Mouse (Mus musculus) CD4-positive, CD25-positive, alpha-beta regulatory T cell, adult 2 months (primary cell): ENCODE results near the gene Dock7.

Experiments used
- DNase-seq: peaks from one replicate; pipeline ENCODE4 v3.0.0-alpha.2; 2012; ENCODE audit warnings: low read depth, low spot score

Dock7 gene

DNA sequence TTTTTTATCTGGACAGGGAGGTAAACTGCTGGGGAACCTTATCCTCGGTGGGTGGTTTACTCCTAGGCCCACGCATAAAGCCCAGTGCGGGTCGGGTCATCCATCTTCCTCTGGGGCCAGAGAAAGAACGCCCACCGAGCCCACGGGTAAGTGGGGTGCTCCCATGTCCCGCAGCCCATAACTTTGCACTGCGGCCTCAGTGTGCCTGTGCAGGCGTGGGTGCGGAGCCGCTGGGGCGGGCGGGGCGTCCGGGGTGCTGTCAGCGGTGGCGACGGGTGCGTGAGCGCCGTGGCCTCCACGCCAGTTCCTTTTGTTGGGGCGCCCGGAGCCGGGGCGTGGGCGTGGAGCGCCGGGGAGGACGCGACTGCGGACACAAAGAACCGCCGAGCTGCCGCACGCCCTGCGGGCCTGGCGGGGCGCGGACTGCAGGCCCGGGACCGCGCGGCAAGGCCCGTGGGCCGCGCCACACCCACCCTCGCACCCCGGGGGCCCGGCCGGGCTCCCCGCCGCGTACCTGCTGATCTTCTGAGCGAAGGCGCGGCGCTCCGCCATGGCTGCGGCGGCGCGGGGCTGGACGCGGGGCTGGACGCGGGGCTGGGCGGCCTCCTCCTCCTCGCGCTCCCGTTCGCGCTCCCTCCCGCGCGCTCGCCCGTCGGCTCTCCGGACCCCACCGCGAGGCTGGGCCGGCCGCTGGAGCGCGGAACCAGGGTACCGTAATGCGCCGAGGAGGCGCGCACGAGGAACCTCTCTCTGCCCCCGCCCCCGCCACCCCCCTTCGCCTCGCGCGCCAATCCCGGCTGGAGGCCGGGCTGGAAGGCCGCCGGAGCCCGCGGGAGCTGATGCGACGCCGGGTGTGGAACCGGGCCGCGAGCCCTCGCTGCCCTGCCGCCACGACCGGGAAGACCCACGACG is at the start of gene Dock7:
TSS of gene Dock7 (minus strand) at position 705 of the 912 bp plus-strand sequence.
- peak; percentile 9 for DNase-seq

GRCm38 (mm10) chr4:99168869-99169268 is 48.2 kb upstream of the Dock7 start:
- DNase-seq: no peak

- DNase-seq: no peak
These were observed 42.8 kb upstream of the Dock7 start for GRCm38 (mm10) chr4:99163547-99163946.

GRCm38 (mm10) chr4:99163001-99163400 is 42.3 kb upstream of the Dock7 start:
- DNase-seq: no peak

GRCm38 (mm10) chr4:99161457-99161971 is 40.8 kb upstream of the Dock7 start:
- DNase-seq: no peak

- DNase-seq: no peak
These were observed 40.2 kb upstream of the Dock7 start for GRCm38 (mm10) chr4:99160899-99161298.

DNA sequence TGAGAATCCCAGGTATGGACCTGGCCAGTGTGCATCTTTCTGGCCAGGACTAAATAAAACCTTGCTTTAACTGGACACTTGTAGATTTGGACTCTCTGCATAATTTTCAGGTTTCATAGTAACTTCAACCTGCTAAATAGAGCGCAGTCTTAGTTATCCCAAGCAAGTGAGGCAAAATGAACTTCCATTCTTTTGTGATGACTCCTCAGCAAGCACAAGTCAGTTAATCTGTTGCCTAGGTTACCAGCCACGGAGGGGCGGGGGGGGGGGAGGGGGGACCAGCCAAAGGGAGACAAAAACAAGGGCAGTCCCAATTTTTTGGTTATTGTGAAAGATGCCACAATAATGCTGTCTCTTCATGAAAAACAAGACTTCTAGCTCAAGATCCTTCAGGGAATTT is 39.7 kb upstream of the Dock7 start:
- DNase-seq: no peak

GRCm38 (mm10) chr4:99158495-99158894 is 37.8 kb upstream of the Dock7 start:
- no peak for DNase-seq

DNA sequence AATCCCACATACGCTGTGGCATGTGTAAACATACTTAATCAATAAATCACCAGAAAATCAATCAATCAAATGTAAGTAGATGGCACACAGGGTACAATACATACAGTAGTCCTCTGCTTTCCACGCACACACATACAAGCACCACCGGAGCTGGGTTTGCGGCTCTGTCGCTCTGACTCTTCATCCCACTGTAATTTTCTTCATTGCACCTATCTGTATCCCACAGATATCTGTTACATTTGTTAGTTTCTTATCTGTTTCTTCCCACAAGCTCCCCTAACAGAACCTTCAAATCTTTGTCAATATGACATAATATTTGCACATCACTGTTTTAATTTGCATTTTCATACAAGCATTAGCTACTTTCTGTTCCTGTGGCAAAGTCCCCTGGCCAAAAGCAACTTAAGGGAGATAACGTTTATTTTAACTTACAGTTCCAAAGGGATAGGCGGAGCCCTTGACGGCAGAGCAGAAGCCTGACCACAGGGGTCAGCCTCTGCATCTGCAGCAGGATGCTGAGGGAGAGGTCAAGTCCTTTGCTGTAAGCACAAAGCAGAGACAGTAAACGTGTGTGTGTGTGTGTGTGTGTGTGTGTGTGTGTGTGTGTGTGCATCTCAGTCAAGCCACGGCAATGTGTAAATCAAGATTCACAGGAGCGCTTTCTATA is 36.1 kb upstream of the Dock7 start:
- no peak for DNase-seq

DNA sequence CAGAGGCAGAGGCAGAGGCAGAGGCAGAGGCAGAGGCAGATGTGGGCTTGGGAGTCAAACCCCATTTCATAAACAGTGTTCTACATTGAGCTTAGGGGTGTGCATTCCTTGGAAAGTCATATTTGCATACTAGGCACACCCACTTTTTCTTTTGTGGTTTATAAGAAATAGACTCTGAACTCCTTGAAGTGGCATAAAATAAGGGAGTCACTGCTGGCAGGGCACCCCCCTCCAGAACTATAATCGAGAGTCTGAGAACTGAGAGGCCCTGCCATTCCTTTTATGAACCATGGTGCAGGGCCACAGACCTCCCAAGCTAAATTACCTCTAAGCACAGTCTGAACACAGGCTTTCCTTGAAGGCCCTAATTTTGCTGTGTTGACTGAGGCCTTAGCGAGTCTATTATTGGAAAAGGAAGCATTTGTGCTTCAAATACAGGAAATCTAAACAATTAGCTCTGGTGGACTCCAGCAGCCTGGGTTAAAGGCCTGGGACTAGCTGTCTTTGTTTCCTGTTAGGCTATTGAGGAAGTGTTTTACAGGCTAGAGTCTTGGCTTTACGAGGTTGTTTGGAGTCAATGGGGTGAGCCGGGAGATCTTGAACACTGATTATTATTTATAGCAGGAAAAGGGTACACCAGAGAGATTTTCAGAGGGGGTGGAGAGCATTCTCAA is 31.3 kb upstream of the Dock7 start:
- DNase-seq: no peak

- no peak for DNase-seq
These were observed 30.7 kb upstream of the Dock7 start for GRCm38 (mm10) chr4:99151434-99151833.

- no peak for DNase-seq
These were observed 22.6 kb upstream of the Dock7 start for GRCm38 (mm10) chr4:99143323-99143722.

- no peak for DNase-seq
These were observed 20.9 kb upstream of the Dock7 start for GRCm38 (mm10) chr4:99141578-99141977.

DNA sequence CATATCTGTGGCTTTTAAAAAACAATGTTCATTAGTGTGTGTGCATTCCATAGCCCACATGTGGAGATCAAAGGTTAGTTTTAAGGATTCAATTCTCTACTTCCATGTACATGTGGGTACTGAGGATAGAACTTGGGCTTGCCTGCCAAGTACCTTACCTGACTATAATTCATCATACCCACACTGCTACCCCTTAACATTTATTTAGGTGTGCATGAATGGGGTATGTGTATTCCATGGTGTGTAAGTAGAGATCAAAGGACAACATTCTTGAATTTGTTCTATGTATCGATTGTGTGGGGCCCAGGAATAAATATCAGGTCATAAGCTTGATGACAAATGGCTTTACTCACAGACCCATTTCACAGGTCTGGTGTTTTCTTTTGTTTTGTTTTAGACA is 20.5 kb upstream of the Dock7 start:
- DNase-seq: no peak

- no peak for DNase-seq
These were observed 17.4 kb upstream of the Dock7 start for GRCm38 (mm10) chr4:99137986-99138641.

DNA sequence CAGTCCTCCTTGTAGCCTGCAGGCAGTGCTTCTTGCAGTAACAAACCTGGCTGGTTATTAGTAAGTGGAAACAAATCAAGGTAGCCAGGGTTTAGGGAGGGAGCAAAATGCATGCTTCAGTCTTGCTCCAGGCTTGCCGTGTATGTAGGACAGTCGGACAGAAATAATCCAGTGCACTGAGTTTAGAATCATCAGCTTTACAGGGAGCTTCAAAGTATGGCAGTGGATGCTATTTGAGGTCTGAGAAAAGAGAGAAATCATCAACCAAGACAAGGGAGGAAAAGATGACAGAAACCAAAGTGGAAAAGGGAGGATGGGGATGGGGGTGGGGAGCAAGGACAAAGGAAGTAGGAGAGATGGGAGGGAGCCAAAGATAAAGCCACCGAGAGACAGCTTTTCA is 13.8 kb upstream of the Dock7 start:
- DNase-seq: no peak

- DNase-seq: no peak
These were observed 12.6 kb upstream of the Dock7 start for GRCm38 (mm10) chr4:99133326-99133725.

GRCm38 (mm10) chr4:99132686-99133085 is 12.0 kb upstream of the Dock7 start:
- no peak for DNase-seq

GRCm38 (mm10) chr4:99131227-99131653 is 10.5 kb upstream of the Dock7 start:
- DNase-seq: no peak

DNA sequence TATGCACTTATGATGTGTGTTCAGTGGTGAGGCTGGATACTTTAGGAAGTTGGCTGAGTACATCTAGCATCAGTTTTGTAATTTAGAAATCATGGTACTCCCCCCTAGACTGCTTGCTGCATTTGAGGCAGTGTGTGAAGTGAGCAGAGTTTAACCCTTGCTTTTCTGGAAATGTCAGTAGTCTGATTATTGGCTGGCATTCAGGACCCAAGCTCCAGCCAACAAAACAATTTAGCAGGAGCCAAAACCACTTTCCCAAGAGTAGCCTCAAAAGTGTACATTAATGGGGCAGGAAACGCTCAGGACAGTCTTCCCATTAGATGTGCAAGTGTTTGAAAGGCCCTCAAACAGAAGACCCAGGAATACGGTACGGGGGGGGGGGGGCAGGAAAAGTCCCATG is 2.8 kb upstream of the Dock7 start:
- no peak for DNase-seq

DNA sequence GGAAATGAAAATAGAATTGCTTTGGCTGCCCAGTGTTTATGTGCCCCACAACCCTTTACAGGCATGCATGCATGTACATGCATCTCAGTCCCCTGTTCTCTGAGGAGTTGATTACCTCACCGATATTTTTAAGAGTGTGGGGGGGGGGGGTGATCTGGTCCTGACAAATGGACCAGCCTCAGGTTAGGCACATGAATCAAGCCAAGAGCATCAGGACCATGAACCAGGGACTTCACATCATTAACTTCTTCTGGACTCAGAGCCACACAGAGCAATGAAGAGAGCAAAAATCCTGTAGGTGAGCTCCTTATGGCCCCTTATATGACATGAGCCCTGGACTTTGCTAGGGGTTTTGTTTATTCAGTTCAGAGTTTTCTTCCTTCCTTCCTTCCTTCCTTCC is 2.1 kb upstream of the Dock7 start:
- no peak for DNase-seq

DNA sequence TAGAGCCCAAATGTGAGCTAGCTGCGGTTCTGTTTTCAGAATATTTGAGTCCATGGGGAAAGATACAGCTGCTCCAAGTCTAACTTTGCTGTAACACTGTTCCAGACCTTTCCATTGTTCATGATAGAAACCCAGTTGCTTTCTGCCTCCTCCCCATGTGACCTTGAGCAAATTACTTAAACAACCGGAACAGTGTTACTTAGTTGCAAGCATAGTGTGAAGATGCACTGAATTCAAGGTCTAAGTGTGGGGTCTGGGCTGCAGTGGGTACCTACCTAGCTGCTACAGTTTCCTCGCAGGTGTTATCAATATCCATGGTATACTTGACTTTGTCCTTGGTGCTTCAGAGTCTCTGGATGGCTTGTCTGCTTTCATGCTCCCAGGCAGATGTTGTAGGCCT is 1.3 kb upstream of the Dock7 start:
- no peak for DNase-seq
